Mouse (Mus musculus) kidney, postnatal 0 days (tissue): Measurements from ENCODE around the gene Ccdc65. TPM values are rescaled to one million over a fixed set of nuclear protein-coding genes. Genes with fewer than 3 reads are reported as not detected.
A peak's percentile ranks its signal among the peaks of the same experiment; 100 is the strongest.

Source experiments
- ATAC-seq: fragments of 200-750 bp; cut with Nextera tagmentation; replicated peaks from 2 replicates; pipeline ENCODE4 v1.8.0; 2017; ENCODE audit warnings: low read depth, moderate number of reproducible peaks, moderate TSS enrichment, moderate library complexity; ENCODE audit not compliant: low FRiP score
- DNase-seq: peaks from one replicate; pipeline ENCODE4 v3.0.0-alpha.2; 2016; ENCODE audit warnings: low spot score
- H3K27ac ChIP-seq: fragments of 300-500 bp; sonication (generic); 2 replicates; pipeline ENCODE4 v1.5.1; 2014; ENCODE audit warnings: mild to moderate bottlenecking
- H3K27me3 ChIP-seq: fragments of 300-500 bp; sonication (generic); 2 replicates; pipeline ENCODE4 v1.6.1; 2014; ENCODE audit warnings: low read length, mixed read lengths; ENCODE audit not compliant: insufficient read depth
- H3K36me3 ChIP-seq: fragments of 300-500 bp; sonication (generic); 2 replicates; pipeline ENCODE4 v1.6.1; 2014; ENCODE audit warnings: low read length, mixed read lengths; ENCODE audit not compliant: insufficient read depth
- H3K4me1 ChIP-seq: fragments of 300-500 bp; sonication (generic); replicated peaks from 2 replicates; pipeline ENCODE4 v1.6.1; 2014; ENCODE audit warnings: antibody characterized with exemption, low read length, mixed read lengths; ENCODE audit not compliant: insufficient read depth
- H3K4me2 ChIP-seq: fragments of 300-500 bp; sonication (generic); 2 replicates; pipeline ENCODE4 v1.6.1; 2014; ENCODE audit warnings: mild to moderate bottlenecking, low read length, moderate library complexity, mixed read lengths
- H3K4me3 ChIP-seq: fragments of 300-500 bp; sonication (generic); replicated peaks from 2 replicates; pipeline ENCODE4 v1.5.1; 2014; ENCODE audit warnings: low read depth, low read length
- H3K9ac ChIP-seq: fragments of 300-500 bp; sonication (generic); 2 replicates; pipeline ENCODE4 v1.6.1; 2014; ENCODE audit warnings: low read depth, low read length
- H3K9me3 ChIP-seq: fragments of 300-500 bp; sonication (generic); replicated peaks from 2 replicates; pipeline ENCODE4 v1.6.1; 2016; ENCODE audit warnings: low read length, inconsistent platforms, mixed read lengths
- CTCF ChIP-seq: IDR thresholded peaks from 2 replicates; pipeline ENCODE4 v1.5.1; 2016; ENCODE audit warnings: antibody characterized with exemption, low read depth, mild to moderate bottlenecking, moderate library complexity
- WGBS: fragments of 180-500 bp; shearing (Covaris S2); extraction: QIAGEN DNeasy Blood & Tissue Kit; methylation state at CpG from one replicate; pipeline ENCODE4 v1.1.7; 2014; 5-methylcytosine and 5-hydroxymethylcytosine counted together
- polyA plus RNA-seq: library from polyadenylated mRNA; unstranded; fragments of >200 nt; fragmentation: Nextera tagmentation; extraction: Ambion mirVana; gene quantifications from 2 replicates; pipeline ENCODE4 v1.2.1, GENCODE M21; 2015

Ccdc65 gene
- polyA plus RNA-seq, 1 experiment from 2014 or later, result 0.74 TPM

DNA sequence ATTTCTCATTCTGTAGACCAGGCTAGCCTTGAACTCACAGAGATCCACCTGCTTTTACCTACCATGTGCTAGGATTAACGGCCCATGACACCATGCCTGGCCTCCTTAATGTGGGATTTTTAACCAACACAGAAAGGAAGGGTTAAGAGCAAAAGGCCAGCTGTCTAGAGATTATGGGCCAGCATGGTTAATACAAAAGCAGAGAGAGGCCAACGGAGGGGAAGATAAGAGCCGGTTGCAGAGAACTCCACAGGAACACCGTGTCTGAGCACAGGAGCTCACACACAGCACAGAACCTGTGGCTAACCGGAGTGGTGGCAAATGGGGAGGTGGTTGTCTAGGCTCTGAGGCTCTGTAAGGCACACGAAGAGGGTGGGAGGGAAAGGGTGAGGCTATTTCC is 25.4 kb downstream of the Ccdc65 start:
- ATAC-seq, result no peak
- Histone ChIP-seq H3K27ac (no peak overlapping the region), H3K4me2 (no peak overlapping the region), H3K9ac (no peak overlapping the region), H3K4me3 (no peak overlapping the region), H3K36me3 (0 out of 2 replicates have a peak, but pooled peaks cover 6% of the 10 kb centered on the region), H3K4me1 (no peaks in the 10 kb centered on the region), H3K9me3 (no peaks in the 10 kb centered on the region), H3K27me3 (no peaks in the 10 kb centered on the region)
- WGBS, result 56% methylated on average over 6 of the region's 6 CpGs
- DNase-seq, result no peak
- no peak for TF ChIP-seq CTCF

DNA sequence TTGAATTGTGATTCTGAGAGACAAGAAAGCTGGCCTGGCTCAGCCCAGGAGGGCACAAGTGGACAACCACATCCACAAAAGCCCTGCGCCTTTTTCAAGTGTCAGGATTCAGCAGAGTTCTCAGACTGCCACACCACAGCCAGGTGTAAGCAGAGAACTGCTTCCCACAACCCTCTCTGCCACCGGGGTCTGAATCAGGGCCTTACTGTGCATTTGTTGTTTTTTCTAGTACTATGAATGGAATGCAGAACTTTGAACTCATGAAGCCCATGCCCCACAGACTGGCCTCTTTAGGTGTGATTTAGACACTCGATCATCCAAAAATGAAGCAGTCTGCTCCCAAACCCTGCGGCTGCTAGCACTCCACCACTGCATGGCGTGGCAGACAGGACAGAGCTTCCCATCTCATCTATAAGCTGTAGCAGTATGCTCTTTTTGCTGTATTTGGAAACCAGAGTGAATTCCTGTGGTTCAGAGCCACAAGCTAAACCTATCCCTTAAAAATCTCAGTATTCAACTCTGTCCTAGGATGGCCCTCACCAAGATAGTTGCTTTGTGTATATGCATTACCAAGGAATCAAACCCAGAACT is 26.1 kb downstream of the Ccdc65 start:
- Histone ChIP-seq H3K9ac (no peak overlapping the region), H3K4me2 (no peak overlapping the region), H3K4me3 (no peak overlapping the region), H3K9me3 (no peaks in the 10 kb centered on the region), H3K36me3 (peaks cover 11% of the 10 kb centered on the region), H3K27me3 (no peaks in the 10 kb centered on the region), H3K4me1 (no peaks in the 10 kb centered on the region), H3K27ac (no peak overlapping the region)
- no peak for TF ChIP-seq CTCF
- no peak for DNase-seq
- 70% methylated on average over 5 of the region's 5 CpGs for WGBS
- ATAC-seq, result no peak

DNA sequence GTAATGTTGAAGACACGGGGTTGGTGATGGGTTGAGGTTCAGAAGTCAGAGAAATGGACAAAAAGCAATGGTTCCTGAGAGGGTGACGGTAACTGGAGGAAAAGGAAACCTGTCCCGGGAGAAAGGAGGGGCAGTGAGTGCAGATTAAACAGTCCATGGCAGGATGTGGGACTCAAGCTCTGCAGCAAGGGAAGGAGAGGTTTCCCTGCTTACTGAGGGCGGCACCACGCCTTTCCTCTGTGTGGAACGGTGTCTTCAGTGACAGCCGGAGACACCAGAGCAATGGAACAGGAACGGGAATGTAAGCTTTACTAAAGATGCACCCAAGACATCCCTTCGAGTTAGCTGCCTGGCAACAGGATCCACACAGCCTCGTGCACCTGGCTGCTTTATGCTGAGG is 28.5 kb downstream of the Ccdc65 start:
- Histone ChIP-seq H3K27me3 (no peaks in the 10 kb centered on the region), H3K36me3 (peaks cover 31% of the 10 kb centered on the region), H3K27ac (no peak overlapping the region), H3K4me2 (no peak overlapping the region), H3K4me3 (no peak overlapping the region), H3K4me1 (no peaks in the 10 kb centered on the region), H3K9ac (no peak overlapping the region), H3K9me3 (no peaks in the 10 kb centered on the region)
- no peak for TF ChIP-seq CTCF
- DNase-seq, result no peak
- ATAC-seq, result no peak
- 83% methylated on average over 10 of the region's 10 CpGs for WGBS

DNA sequence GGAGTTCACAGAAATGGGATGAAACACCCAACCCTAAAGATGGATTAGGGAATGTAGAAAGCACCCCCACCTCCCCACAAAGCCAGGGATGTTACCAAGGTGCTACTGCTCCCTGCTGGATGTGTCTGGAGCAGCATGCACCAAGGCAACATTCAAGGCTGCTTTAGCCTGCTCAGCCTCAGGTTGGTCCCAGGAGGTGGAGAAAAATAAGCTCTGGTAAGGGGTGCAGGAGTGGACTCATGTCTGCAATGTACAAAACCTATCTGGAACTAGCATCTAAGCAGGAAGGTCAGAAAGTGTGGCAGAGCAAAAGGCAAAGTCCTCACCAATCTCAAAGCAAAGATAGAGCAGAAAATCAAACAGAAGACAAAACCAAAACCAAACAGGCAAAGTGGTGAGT is 29.9 kb downstream of the Ccdc65 start:
- Histone ChIP-seq H3K9ac (no peak overlapping the region), H3K36me3 (peaks cover 31% of the 10 kb centered on the region), H3K9me3 (no peaks in the 10 kb centered on the region), H3K4me3 (no peak overlapping the region), H3K4me2 (no peak overlapping the region), H3K27me3 (no peaks in the 10 kb centered on the region), H3K4me1 (no peaks in the 10 kb centered on the region), H3K27ac (no peak overlapping the region)
- DNase-seq (no peak), ATAC-seq (no peak)
- TF ChIP-seq CTCF, result peak; percentile 69

DNA sequence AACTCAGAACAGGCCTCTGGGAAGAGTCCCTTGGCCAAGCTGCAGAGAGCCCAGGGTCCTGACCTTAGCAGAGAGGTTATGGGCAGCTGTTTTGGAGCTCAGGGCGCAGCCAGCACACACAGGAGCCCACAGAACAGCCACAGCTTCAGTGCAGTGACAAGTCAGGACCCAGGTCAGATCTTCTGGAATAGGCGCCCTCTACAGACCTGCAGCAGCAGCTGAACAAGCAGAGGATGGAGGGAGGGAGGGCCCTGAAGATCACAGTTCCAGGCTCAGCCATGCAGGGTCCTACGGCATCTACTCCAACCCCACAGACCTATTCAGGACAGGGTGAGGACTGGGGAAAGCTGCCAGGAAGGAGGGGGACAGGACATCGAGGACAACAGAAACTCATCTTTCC is 30.8 kb downstream of the Ccdc65 start:
- Histone ChIP-seq H3K4me3 (no peak overlapping the region), H3K36me3 (peaks cover 31% of the 10 kb centered on the region), H3K4me1 (no peaks in the 10 kb centered on the region), H3K9ac (no peak overlapping the region), H3K4me2 (no peak overlapping the region), H3K27ac (no peak overlapping the region), H3K9me3 (no peaks in the 10 kb centered on the region), H3K27me3 (no peaks in the 10 kb centered on the region)
- 71% methylated on average over 4 of the region's 4 CpGs for WGBS
- no peak for ATAC-seq
- no peak for DNase-seq
- TF ChIP-seq CTCF, result 0 out of 2 replicates have a peak, but pooled peaks have one; percentile 17

DNA sequence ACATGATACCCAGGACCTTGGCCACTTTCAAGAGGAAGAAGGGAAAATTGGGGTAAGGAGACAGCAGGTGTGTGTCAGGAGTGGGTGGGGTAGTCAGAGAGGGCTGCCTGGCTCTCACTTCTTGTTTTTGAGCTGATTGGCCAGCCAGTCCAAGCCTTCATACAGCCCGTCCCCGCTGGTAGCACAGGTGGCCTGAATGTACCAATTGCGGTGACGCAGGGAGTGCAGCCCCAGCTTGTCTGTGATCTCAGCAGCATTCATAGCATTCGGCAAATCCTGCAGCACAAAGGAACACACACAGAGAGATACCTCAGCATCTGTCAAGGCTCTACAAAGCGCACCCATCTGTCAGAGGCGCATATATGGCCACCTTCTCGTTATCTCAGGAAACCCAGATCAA is 32.2 kb downstream of the Ccdc65 start:
- Histone ChIP-seq H3K4me1 (no peaks in the 10 kb centered on the region), H3K27ac (no peak overlapping the region), H3K9me3 (no peaks in the 10 kb centered on the region), H3K27me3 (no peaks in the 10 kb centered on the region), H3K36me3 (peaks cover 34% of the 10 kb centered on the region), H3K9ac (no peak overlapping the region), H3K4me2 (no peak overlapping the region), H3K4me3 (no peak overlapping the region)
- 92% methylated on average over 8 of the region's 8 CpGs for WGBS
- TF ChIP-seq CTCF, result no peak
- ATAC-seq (no peak), DNase-seq (no peak)
